Mouse (Mus musculus) myocyte (in vitro differentiated cells): Measurements from ENCODE around the gene Cdca3. TPM values are rescaled to one million over a fixed set of nuclear protein-coding genes. Genes with fewer than 3 reads are reported as not detected.

Source experiments
- H3K27me3 ChIP-seq: one replicate; pipeline ENCODE4 v1.6.1; 2011; ENCODE audit not compliant: control insufficient read depth, insufficient read depth, insufficient read length
- H3K36me3 ChIP-seq: one replicate; pipeline ENCODE4 v1.6.1; 2011; ENCODE audit not compliant: control insufficient read depth, insufficient read depth
- H3K4me2 ChIP-seq: one replicate; pipeline ENCODE4 v1.6.1; 2011; ENCODE audit warnings: low read depth, control low read depth
- H3K4me3 ChIP-seq: one replicate; pipeline ENCODE4 v1.5.1; 2011; ENCODE audit warnings: mild to moderate bottlenecking, control low read depth, moderate library complexity
- H3K79me2 ChIP-seq: one replicate; pipeline ENCODE4 v1.6.1; 2011; ENCODE audit not compliant: control insufficient read depth, insufficient read depth
- H3ac ChIP-seq: one replicate; pipeline ENCODE4 v1.6.1; 2011; ENCODE audit not compliant: control insufficient read depth, insufficient read length
- CEBPB ChIP-seq: IDR thresholded peaks from 2 replicates; pipeline ENCODE4 v1.6.1; 2011; ENCODE audit warnings: mild to moderate bottlenecking, moderate library complexity; ENCODE audit not compliant: poor library complexity, insufficient read depth, severe bottlenecking
- E2F4 ChIP-seq: IDR thresholded peaks from one replicate; pipeline ENCODE4 v1.6.1; 2011; ENCODE audit warnings: mild to moderate bottlenecking, control low read depth, moderate library complexity; ENCODE audit not compliant: insufficient read depth
- MAX ChIP-seq: IDR thresholded peaks from one replicate; pipeline ENCODE4 v1.6.1; 2011; ENCODE audit warnings: low read depth, mild to moderate bottlenecking, control low read depth
- MYOD1 ChIP-seq, 3 experiments: IDR thresholded peaks; one replicate each; pipeline ENCODE4 v1.6.1; 2011; ENCODE audit warnings: control low read depth in 2 of 3, low read depth in 2 of 3, mild to moderate bottlenecking in 2 of 3, moderate library complexity in 1 of 3; ENCODE audit not compliant: insufficient read length in 2 of 3, control insufficient read depth in 1 of 3
- MYOG ChIP-seq, 3 experiments: IDR thresholded peaks; one replicate each; pipeline ENCODE4 v1.6.1; 2011; ENCODE audit warnings: control low read depth in 2 of 3, low read depth in 2 of 3, mild to moderate bottlenecking in 2 of 3; ENCODE audit not compliant: insufficient read length in 2 of 3, control insufficient read depth in 1 of 3, insufficient read depth in 1 of 3
- POLR2A ChIP-seq: IDR thresholded peaks from one replicate; pipeline ENCODE4 v1.6.1; 2011; ENCODE audit warnings: low read depth, mild to moderate bottlenecking, control low read depth, moderate library complexity; ENCODE audit not compliant: insufficient read length
- POLR2AphosphoS2 ChIP-seq: IDR thresholded peaks from one replicate; pipeline ENCODE4 v1.6.1; 2011; ENCODE audit warnings: low read depth, control low read depth; ENCODE audit not compliant: insufficient read length
- REST ChIP-seq: IDR thresholded peaks from one replicate; pipeline ENCODE4 v1.6.1; 2011; ENCODE audit warnings: mild to moderate bottlenecking, control low read depth, moderate library complexity; ENCODE audit not compliant: insufficient read depth, insufficient read length
- SRF ChIP-seq: IDR thresholded peaks from one replicate; pipeline ENCODE4 v1.6.1; 2011; ENCODE audit warnings: low read depth; ENCODE audit not compliant: control insufficient read depth, insufficient read length
- TCF12 ChIP-seq: IDR thresholded peaks from one replicate; pipeline ENCODE4 v1.6.1; 2011; ENCODE audit warnings: mild to moderate bottlenecking, control low read depth; ENCODE audit not compliant: poor library complexity, insufficient read depth, severe bottlenecking
- TCF3 ChIP-seq: IDR thresholded peaks from one replicate; pipeline ENCODE4 v1.6.1; 2011; ENCODE audit warnings: low read depth, control low read depth; ENCODE audit not compliant: insufficient read length
- USF1 ChIP-seq: IDR thresholded peaks from one replicate; pipeline ENCODE4 v1.6.1; 2011; ENCODE audit warnings: low read depth, mild to moderate bottlenecking, control low read depth, moderate library complexity
- polyA plus RNA-seq: library from polyadenylated mRNA; unstranded; fragments of >200 nt; fragmentation: generic; extraction: Trizol; gene quantifications from one replicate; pipeline ENCODE4 v1.2.1, GENCODE M21; 2012; ENCODE audit warnings: missing spikeins

Gene Cdca3
- polyA plus RNA-seq, result 28.8 TPM

- Histone ChIP-seq H3K4me2 (peak within 1 kb of the TSS; percentile 96), H3K4me3 (peak within 1 kb of the TSS; percentile 93), H3K36me3 (peaks cover 20% of the 10 kb centered on the region), H3ac (peak within 1 kb of the TSS; percentile 38), H3K79me2 (peaks cover 35% of the 10 kb centered on the region), H3K27me3 (no peaks in the 10 kb centered on the region)
- TF ChIP-seq MYOD1 (IDR thresholded peaks at IDR 0.05; ENCODE audit: control insufficient read depth in 1 of 3, insufficient read length in 2 of 3, low read depth in 2 of 3) (no peak), TCF12 (no peak), POLR2AphosphoS2 (peak; percentile 51), MAX (no peak), SRF (peak; percentile 52), CEBPB (no peak), POLR2A (peak; percentile 83), REST (no peak), MYOG (IDR thresholded peaks at IDR 0.05; ENCODE audit: control insufficient read depth in 1 of 3, insufficient read depth in 1 of 3, insufficient read length in 2 of 3, low read depth in 2 of 3) (peak in 1 of 3 experiments; percentile 2), TCF3 (no peak), USF1 (peak; percentile 41), E2F4 (no peak)
Observed at GRCm38 (mm10) chr6:124828868-124829798, at the start of gene Cdca3, which contains the start of gene Usp5. Gene Cdca3 (plus strand): TSS chr6:124829547. Gene Usp5 (minus strand): TSS chr6:124829484.

DNA sequence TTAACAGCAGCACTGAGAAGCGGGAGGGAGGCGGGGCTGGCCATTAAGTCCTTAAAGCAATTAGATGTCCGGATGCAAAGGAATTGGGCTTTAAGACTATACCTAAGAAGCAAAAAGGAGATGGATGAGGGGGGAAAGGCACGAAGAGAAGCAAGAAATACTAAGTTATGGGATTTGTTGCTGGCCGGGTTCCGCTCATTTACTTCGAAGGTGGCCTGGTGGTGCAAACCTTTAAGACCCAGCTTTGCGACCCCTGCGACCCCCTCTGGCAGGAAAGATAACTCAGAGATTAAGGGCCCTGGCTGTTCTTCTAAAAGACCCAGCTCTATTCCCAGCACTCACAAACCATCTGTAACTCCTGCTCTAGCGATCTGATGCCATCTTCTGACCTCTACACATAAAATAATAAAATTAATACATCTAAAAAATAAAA, 49.3 kb upstream of the Cdca3 start:
- no peaks in the 10 kb centered on the region for H3K36me3 ChIP-seq
- no peaks in the 10 kb centered on the region for H3K27me3 ChIP-seq
- TF ChIP-seq REST, result no peak
- no peak for TF ChIP-seq USF1
- no peak for TF ChIP-seq CEBPB
- TF ChIP-seq MYOD1 (IDR thresholded peaks at IDR 0.05; ENCODE audit: control insufficient read depth in 1 of 3, insufficient read length in 2 of 3, low read depth in 2 of 3), result no peak
- no peak for TF ChIP-seq MYOG (IDR thresholded peaks at IDR 0.05; ENCODE audit: control insufficient read depth in 1 of 3, insufficient read depth in 1 of 3, insufficient read length in 2 of 3, low read depth in 2 of 3)
- TF ChIP-seq E2F4, result no peak
- TF ChIP-seq MAX, result no peak
- no peak for TF ChIP-seq POLR2AphosphoS2
- no peak for TF ChIP-seq SRF
- TF ChIP-seq TCF3, result no peak
- H3K4me2 ChIP-seq, result peak overlapping the region; percentile 56
- H3K79me2 ChIP-seq, result no peaks in the 10 kb centered on the region
- no peak overlapping the region for H3K4me3 ChIP-seq
- H3ac ChIP-seq, result no peak overlapping the region

DNA sequence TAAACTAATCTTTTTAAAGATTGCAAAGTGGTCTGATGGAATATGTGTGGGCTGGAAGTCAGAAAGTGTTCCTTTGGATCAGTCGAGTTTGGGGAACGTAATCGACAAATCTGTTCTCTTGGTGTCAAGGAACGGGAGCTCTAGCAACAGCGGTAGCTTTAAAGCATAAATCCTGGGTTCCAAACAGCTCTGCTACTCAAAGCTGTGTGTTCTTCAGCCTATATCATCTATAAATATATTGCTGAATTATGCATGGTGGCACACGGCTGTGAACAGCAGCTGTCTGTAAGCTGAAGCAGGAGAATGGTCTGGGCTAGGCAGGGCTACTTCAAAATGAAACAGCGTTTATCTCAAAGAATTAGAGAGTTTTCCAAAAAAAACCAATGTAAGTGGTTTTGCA, 48.4 kb upstream of the Cdca3 start:
- Histone ChIP-seq H3K4me2 (no peak overlapping the region), H3ac (no peak overlapping the region), H3K4me3 (no peak overlapping the region), H3K27me3 (no peaks in the 10 kb centered on the region), H3K79me2 (no peaks in the 10 kb centered on the region), H3K36me3 (no peaks in the 10 kb centered on the region)
- no peak for TF ChIP-seq USF1
- TF ChIP-seq MYOD1 (IDR thresholded peaks at IDR 0.05; ENCODE audit: control insufficient read depth in 1 of 3, insufficient read length in 2 of 3, low read depth in 2 of 3), result no peak
- TF ChIP-seq POLR2A, result no peak
- no peak for TF ChIP-seq SRF
- no peak for TF ChIP-seq REST
- no peak for TF ChIP-seq POLR2AphosphoS2
- no peak for TF ChIP-seq TCF12
- TF ChIP-seq E2F4, result no peak
- TF ChIP-seq CEBPB, result no peak
- no peak for TF ChIP-seq TCF3
- TF ChIP-seq MYOG (IDR thresholded peaks at IDR 0.05; ENCODE audit: control insufficient read depth in 1 of 3, insufficient read depth in 1 of 3, insufficient read length in 2 of 3, low read depth in 2 of 3), result no peak
- no peak for TF ChIP-seq MAX

GRCm38 (mm10) chr6:124782436-124782835, 46.9 kb upstream of the Cdca3 start:
- TF ChIP-seq TCF3 (no peak), MAX (no peak), SRF (no peak), USF1 (no peak), MYOD1 (IDR thresholded peaks at IDR 0.05; ENCODE audit: control insufficient read depth in 1 of 3, insufficient read length in 2 of 3, low read depth in 2 of 3) (no peak), MYOG (IDR thresholded peaks at IDR 0.05; ENCODE audit: control insufficient read depth in 1 of 3, insufficient read depth in 1 of 3, insufficient read length in 2 of 3, low read depth in 2 of 3) (no peak), REST (no peak), POLR2AphosphoS2 (no peak), E2F4 (no peak), POLR2A (no peak), TCF12 (no peak), CEBPB (no peak)
- Histone ChIP-seq H3ac (no peak overlapping the region), H3K4me2 (peak overlapping the region; percentile 47), H3K79me2 (no peaks in the 10 kb centered on the region), H3K36me3 (no peaks in the 10 kb centered on the region), H3K4me3 (no peak overlapping the region), H3K27me3 (no peaks in the 10 kb centered on the region)
